Mouse (Mus musculus): ENCODE results near the gene Ubap2. TPM values are rescaled to one million over a fixed set of nuclear protein-coding genes. Genes with fewer than 3 reads are reported as not detected.

Gene Ubap2
- total RNA-seq, 1 experiment from 2014 or later = 46.3 TPM

DNA sequence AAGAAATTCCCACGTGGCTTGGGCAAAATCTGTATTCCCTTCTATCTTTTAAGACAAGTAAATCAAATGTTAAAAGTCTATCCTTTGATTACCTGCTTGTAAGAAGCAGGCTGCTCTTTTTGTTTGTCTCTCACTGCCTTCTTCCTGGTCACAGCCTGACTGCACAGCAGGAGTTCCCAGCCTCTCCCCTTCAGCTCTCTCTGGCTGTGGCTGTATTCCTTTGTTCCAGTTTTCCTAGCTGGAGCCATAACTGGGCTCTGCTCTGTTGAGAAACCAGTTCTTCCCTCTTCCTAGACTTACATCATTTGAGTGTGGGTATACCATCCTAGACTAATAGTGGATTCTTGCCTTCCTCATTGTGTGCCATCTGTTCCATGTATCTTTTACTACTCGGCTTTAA is 110.0 kb downstream of the Ubap2 start:
- DNase-seq = no peak

DNA sequence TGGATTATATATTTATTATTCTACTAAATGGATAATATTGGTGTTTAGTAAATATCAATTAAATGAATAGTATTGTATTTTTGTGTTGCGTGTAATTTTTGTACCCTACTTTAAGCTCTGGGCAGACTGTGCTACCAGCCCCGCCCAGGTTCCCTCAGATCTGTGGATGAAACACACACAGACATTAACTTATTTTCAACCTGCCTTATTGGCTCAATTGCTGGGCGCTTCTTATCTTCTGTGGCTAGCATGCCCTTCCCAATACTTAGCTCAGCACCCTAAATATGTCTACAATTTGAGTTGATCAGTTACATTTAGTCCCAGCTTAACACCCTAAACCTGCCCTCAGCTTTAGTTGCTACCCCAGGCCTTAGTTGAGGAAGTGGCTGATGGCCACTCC is 113.7 kb downstream of the Ubap2 start:
- DNase-seq = no peak

DNA sequence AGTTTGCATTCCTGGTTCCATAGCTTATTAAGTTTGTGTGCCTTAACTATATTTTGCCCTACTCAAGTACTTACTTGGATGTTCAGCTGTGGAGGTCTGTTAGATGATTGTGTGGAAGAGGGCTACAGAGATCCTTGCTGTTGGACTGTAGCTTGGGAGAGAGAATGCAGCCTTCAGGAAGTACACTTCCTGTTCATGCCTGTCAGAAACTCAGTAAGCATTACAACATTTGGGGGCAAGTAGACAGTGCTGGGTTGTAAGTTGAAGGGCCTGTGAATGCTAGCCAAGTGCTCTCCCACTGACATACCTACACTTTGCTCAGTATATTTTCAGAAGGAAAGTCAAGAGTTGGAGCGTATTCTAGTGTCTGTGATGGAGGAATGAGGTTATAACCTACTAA is 116.7 kb downstream of the Ubap2 start:
- DNase-seq = no peak

DNA sequence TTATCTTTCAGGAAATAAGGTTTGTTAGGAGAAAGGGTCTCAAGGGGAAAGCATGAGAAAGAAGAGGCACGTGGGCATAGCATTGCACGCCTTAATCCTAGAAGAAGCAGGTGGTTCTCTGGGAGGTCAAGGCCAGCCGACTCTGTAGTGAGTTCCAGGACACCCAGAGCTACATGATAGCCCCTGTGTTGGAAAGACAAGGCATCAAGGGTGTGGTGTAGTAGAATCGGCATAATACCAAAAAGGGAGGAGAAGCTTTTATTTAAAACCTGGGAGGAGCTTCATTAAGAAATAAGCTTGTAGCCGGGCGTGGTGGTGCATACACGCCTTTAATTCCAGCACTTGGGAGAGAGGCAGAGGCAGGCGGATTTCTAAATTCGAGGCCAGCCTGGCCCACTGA is 118.0 kb downstream of the Ubap2 start:
- DNase-seq = no peak

DNA sequence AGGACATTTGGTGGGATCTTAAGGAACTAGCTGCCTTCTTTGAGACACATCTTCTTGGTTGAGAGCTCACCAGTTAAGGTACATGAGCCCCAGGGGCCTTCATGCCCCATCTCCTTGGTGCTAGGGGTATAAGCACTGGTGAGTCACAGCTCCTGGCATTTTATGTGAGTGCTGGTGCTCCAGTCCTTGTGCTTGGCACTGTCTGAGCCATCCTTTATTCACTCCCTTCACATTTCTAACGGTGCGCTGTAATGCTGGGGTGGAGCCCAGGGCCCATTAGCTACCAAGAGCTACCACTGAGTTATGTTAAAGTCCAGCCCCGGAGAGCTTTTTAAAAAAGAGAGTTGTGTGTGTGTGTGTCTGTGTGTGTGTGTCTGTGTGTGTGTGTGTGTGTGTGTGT is 121.8 kb downstream of the Ubap2 start:
- peak; percentile 40 for DNase-seq

DNA sequence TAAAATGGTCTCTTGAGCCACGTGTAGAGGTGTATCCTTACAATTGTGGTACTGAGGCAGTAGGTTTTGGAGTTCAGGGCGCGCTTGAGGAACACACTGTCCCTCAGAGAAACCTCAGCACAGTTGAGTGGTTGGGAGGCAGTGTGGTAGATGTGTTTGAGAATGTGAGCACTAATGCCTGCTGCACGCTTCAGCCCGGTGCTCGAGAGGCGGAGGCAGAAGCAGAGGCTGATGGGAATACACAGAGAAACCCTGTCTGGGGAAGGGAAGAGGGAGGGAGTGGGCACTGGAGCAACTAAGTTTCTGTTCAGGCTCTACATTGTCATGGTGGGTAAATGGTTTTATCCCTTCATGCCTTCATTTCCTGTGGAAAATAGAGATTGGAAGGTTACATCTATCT is 123.8 kb downstream of the Ubap2 start:
- no peak for DNase-seq

DNA sequence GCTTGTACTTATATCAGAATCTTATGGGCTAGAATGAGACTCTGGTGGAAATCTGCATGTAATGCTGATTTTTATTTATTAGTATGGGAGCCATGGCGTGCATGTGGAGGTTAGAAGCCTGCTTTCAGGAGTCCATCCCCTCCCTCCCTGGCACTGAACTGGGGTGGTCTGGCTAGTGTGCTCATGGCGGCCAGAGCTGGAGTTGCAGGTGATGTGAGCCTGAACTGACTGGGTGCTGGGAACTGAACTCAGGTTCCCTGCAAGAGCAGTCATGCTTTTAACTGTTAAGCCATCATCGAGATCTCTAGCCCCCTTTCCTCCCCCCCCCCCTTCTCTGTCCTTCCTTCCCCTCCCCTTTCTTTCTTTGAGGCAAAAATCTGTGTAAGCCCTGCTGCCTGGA is 125.1 kb downstream of the Ubap2 start:
- no peak for DNase-seq

Other genes starting within 250 kb of the Ubap2 start
- 18.6 and 20.6 TPM in 2 replicates for gene Aqp7, start 227.0 kb downstream of the Ubap2 start, total RNA-seq (2021)
- not detected in 2 replicates for gene Aqp3, start 177.0 kb downstream of the Ubap2 start, total RNA-seq (2021)
- 56.1 and 57.0 TPM in 2 replicates for gene Nol6, start 150.7 kb downstream of the Ubap2 start, total RNA-seq (2021)
- 105 and 106 TPM in 2 replicates for gene Ube2r2, start 139.4 kb downstream of the Ubap2 start, total RNA-seq (2021)
- gene Dcaf12, start 39.7 kb upstream of the Ubap2 start, total RNA-seq (2021) = 56.6 and 63.0 TPM in 2 replicates
- gene Ubap1, start 73.9 kb upstream of the Ubap2 start, total RNA-seq (2021) = 47.9 and 59.1 TPM in 2 replicates
- gene Kif24, start 189.7 kb upstream of the Ubap2 start, total RNA-seq (2021) = 2.7 TPM in 2 replicates
- gene Nudt2, start 190.0 kb upstream of the Ubap2 start, total RNA-seq (2021) = 27.3 and 38.0 TPM in 2 replicates
- 15.4 and 17.4 TPM in 2 replicates for gene AI464131, start 227.9 kb upstream of the Ubap2 start, total RNA-seq (2021)
- 0.82 TPM in 1 of 2 replicates, not detected in the other for gene 1110017D15Rik, start 242.2 kb upstream of the Ubap2 start, total RNA-seq (2021)

Measured in adrenal gland, postnatal 25 days (tissue).